10 mouse cellular contexts compared by ENCODE assay signal in genomic region chr17:8702503-8702902, GRCm38 (mm10).
A peak's percentile ranks its signal among the peaks of the same experiment; 100 is the strongest.
DNase-seq lines count a peak whose midpoint lies in the region; ATAC-seq and TF ChIP-seq lines count a peak whose summit lies in the region.
"Had no signal": no experiment of that assay in that cellular context is flagged by ENCODE, and none has a peak within 500 bp of the region (broad histone marks: within the 10 kb centered on the region; RNA-seq: fewer than 3 reads in every experiment).

No protein-coding gene starts in this region.

- H3K4me1 ChIP-seq in liver, postnatal 0 days (ENCODE audit: insufficient read depth) = no peaks in the 10 kb centered on the region
- H3K4me1 ChIP-seq: lung, embryonic 15.5 days had no signal

- TF ChIP-seq EP300 in liver, postnatal 0 days (IDR thresholded peaks at IDR 0.05; ENCODE audit: low read depth) = no peak

- TF ChIP-seq POLR2A in brain, embryonic 14.5 days (IDR thresholded peaks at IDR 0.05; ENCODE audit: borderline replicate concordance, extremely low read depth, insufficient read depth, insufficient read length, poor library complexity, severe bottlenecking) = no peak

- no peak overlapping the region for H3K4me2 ChIP-seq in liver, postnatal 0 days (ENCODE audit: low read depth, low read length)
- H3K4me2 ChIP-seq: lung, embryonic 15.5 days had no signal

- 70% methylated on average over 5 of the region's 5 CpGs for WGBS in liver, postnatal 0 days (ENCODE audit: insufficient replicate concordance)

- H3K36me3 ChIP-seq in liver, postnatal 0 days (replicated peaks; ENCODE audit: insufficient read depth, low read length) = no peaks in the 10 kb centered on the region
- H3K36me3 ChIP-seq: lung, embryonic 15.5 days had no signal

- no peaks in the 10 kb centered on the region for H3K27me3 ChIP-seq in liver, postnatal 0 days (ENCODE audit: insufficient read depth, low read length)
- H3K27me3 ChIP-seq: lung, embryonic 15.5 days had no signal

- TF ChIP-seq CTCF in brain, embryonic 14.5 days (IDR thresholded peaks at IDR 0.05; ENCODE audit: borderline replicate concordance, extremely low read depth, insufficient read depth, insufficient read length) = no peak
- TF ChIP-seq CTCF in liver, postnatal 0 days (IDR thresholded peaks at IDR 0.05; ENCODE audit: low read depth) = no peak

- peak; percentile 84 for DNase-seq in brain, embryonic 14.5 days (ENCODE audit: low read depth)
- peak; percentile 80 for DNase-seq in cerebellum, adult 8-10 months
- DNase-seq in layer of hippocampus, adult 18-20 months (ENCODE audit: low spot score in 2 of 2) = peak; percentile 82 to 91
- DNase-seq in left cerebral cortex, postnatal 36 days (ENCODE audit: low spot score in 2 of 2) = peak; percentile 30 to 43
- no peak for DNase-seq in liver
- no peak for DNase-seq in liver, postnatal 0 days

- H3K9ac ChIP-seq in liver, postnatal 0 days (replicated peaks) = no peak overlapping the region
- H3K9ac ChIP-seq: lung, embryonic 15.5 days had no signal

- no peak overlapping the region for H3K4me3 ChIP-seq in liver, postnatal 0 days (ENCODE audit: low read depth, low read length)
- H3K4me3 ChIP-seq: left cerebral cortex, adult 2 months; lung, embryonic 15.5 days had no signal

- intact Hi-C loops in left cerebral cortex, postnatal 36 days (cut with DNase I) = no loop called here

- H3K9me3 ChIP-seq in liver, postnatal 0 days (ENCODE audit: low read length) = no peaks in the 10 kb centered on the region
- H3K9me3 ChIP-seq: lung, embryonic 15.5 days had no signal

- no peak for ATAC-seq in CD4-positive, CD25-positive, alpha-beta regulatory T cell, adult 4 months
- no peak for ATAC-seq in monocyte, adult 5-6 weeks (replicated peaks; ENCODE audit: insufficient number of reproducible peaks, low FRiP score, low TSS enrichment, poor library complexity, severe bottlenecking)
- no peak for ATAC-seq in liver, postnatal 0 days

- H3K27ac ChIP-seq in liver, postnatal 0 days (ENCODE audit: low read depth) = no peak overlapping the region
- H3K27ac ChIP-seq: left cerebral cortex, adult 2 months; lung, embryonic 15.5 days had no signal

Comparison
In these comparisons a context has a peak if more than half of its experiments do, and no peak if none do; other contexts are left out.
1. DNase-seq: peak in brain, embryonic 14.5 days (single experiment), cerebellum, adult 8-10 months (single experiment), layer of hippocampus, adult 18-20 months (2 of 2) and left cerebral cortex, postnatal 36 days (2 of 2); none in liver (single experiment) and liver, postnatal 0 days (single experiment).